Mouse (Mus musculus): ENCODE results near the gene Plekhm1. TPM values are rescaled to one million over a fixed set of nuclear protein-coding genes. Genes with fewer than 3 reads are reported as not detected.
A peak's percentile ranks its signal among the peaks of the same experiment; 100 is the strongest.

The Plekhm1 gene
- polyA plus RNA-seq, 1 experiment from 2014 or later = 7.7 TPM

- Histone ChIP-seq H3K9me3 (replicated peaks) (no peaks in the 10 kb centered on the region), H3K4me3 (0 out of 2 replicates have a peak overlapping the region, but pooled peaks have one; percentile 0), H3K27ac (no peak overlapping the region), H3K9ac (no peak overlapping the region), H3K4me1 (peaks cover 52% of the 10 kb centered on the region), H3K27me3 (peaks cover 79% of the 10 kb centered on the region), H3K36me3 (ENCODE audit: poor library complexity, severe bottlenecking) (no peaks in the 10 kb centered on the region), H3K4me2 (peak overlapping the region; percentile 24)
- WGBS = 2% methylated on average over 22 of the region's 22 CpGs
- peak; percentile 63 for ATAC-seq
Measured at GRCm38 (mm10) chr11:103359122-103359521, 53.4 kb downstream of the Plekhm1 start.

- no peak overlapping the region for H3K9ac ChIP-seq
- no peak overlapping the region for H3K27ac ChIP-seq
- H3K27me3 ChIP-seq = peaks cover 71% of the 10 kb centered on the region
- no peak overlapping the region for H3K4me3 ChIP-seq
- no peak overlapping the region for H3K4me2 ChIP-seq
- H3K9me3 ChIP-seq (replicated peaks) = no peaks in the 10 kb centered on the region
- H3K4me1 ChIP-seq = peaks cover 49% of the 10 kb centered on the region
- H3K36me3 ChIP-seq (ENCODE audit: poor library complexity, severe bottlenecking) = no peaks in the 10 kb centered on the region
- ATAC-seq = no peak
- 45% methylated on average over 4 of the region's 4 CpGs for WGBS
Measured at GRCm38 (mm10) chr11:103358316-103358715, 54.2 kb downstream of the Plekhm1 start.

GRCm38 (mm10) chr11:103357710-103358109, 54.8 kb downstream of the Plekhm1 start:
- no peak overlapping the region for H3K9ac ChIP-seq
- no peaks in the 10 kb centered on the region for H3K36me3 ChIP-seq (ENCODE audit: poor library complexity, severe bottlenecking)
- no peak overlapping the region for H3K27ac ChIP-seq
- peaks cover 43% of the 10 kb centered on the region for H3K4me1 ChIP-seq
- 94% methylated on average over 10 of the region's 10 CpGs for WGBS
- peaks cover under 1% of the 10 kb centered on the region; the same call in 1 of the 2 replicates for H3K9me3 ChIP-seq (replicated peaks)
- peaks cover 65% of the 10 kb centered on the region for H3K27me3 ChIP-seq
- H3K4me2 ChIP-seq = no peak overlapping the region
- H3K4me3 ChIP-seq = no peak overlapping the region
- ATAC-seq = no peak

GRCm38 (mm10) chr11:103356938-103357670, 55.4 kb downstream of the Plekhm1 start:
- Histone ChIP-seq H3K4me2 (no peak overlapping the region), H3K36me3 (ENCODE audit: poor library complexity, severe bottlenecking) (no peaks in the 10 kb centered on the region), H3K4me3 (no peak overlapping the region), H3K9me3 (replicated peaks) (peaks cover 6% of the 10 kb centered on the region; the same call in 1 of the 2 replicates), H3K4me1 (peaks cover 37% of the 10 kb centered on the region), H3K9ac (no peak overlapping the region), H3K27me3 (peaks cover 59% of the 10 kb centered on the region), H3K27ac (no peak overlapping the region)
- WGBS = 84% methylated on average over 16 of the region's 16 CpGs
- ATAC-seq = no peak

- Histone ChIP-seq H3K36me3 (ENCODE audit: poor library complexity, severe bottlenecking) (no peaks in the 10 kb centered on the region), H3K9me3 (replicated peaks) (peaks cover 7% of the 10 kb centered on the region; the same call in 1 of the 2 replicates), H3K4me3 (no peak overlapping the region), H3K27ac (no peak overlapping the region), H3K9ac (no peak overlapping the region), H3K4me1 (peaks cover 28% of the 10 kb centered on the region), H3K4me2 (no peak overlapping the region), H3K27me3 (peaks cover 49% of the 10 kb centered on the region)
- ATAC-seq = no peak
- WGBS = 29% methylated on average over 11 of the region's 11 CpGs
Measured at GRCm38 (mm10) chr11:103356032-103356571, 56.4 kb downstream of the Plekhm1 start.

- no peak overlapping the region for H3K27ac ChIP-seq
- H3K4me2 ChIP-seq = no peak overlapping the region
- H3K9me3 ChIP-seq (replicated peaks) = peaks cover 7% of the 10 kb centered on the region; the same call in 1 of the 2 replicates
- no peak for ATAC-seq
- WGBS = 16% methylated on average over 11 of the region's 11 CpGs
- H3K27me3 ChIP-seq = peaks cover 40% of the 10 kb centered on the region
- no peak overlapping the region for H3K4me3 ChIP-seq
- no peak overlapping the region for H3K9ac ChIP-seq
- H3K36me3 ChIP-seq (ENCODE audit: poor library complexity, severe bottlenecking) = no peaks in the 10 kb centered on the region
- peaks cover 27% of the 10 kb centered on the region for H3K4me1 ChIP-seq
Measured at GRCm38 (mm10) chr11:103355251-103355650, 57.2 kb downstream of the Plekhm1 start.

- no peak for ATAC-seq
- Histone ChIP-seq H3K9me3 (replicated peaks) (peaks cover 7% of the 10 kb centered on the region; the same call in 1 of the 2 replicates), H3K27ac (no peak overlapping the region), H3K4me2 (no peak overlapping the region), H3K4me3 (no peak overlapping the region), H3K4me1 (peaks cover 16% of the 10 kb centered on the region), H3K27me3 (peaks cover 29% of the 10 kb centered on the region), H3K9ac (no peak overlapping the region), H3K36me3 (ENCODE audit: poor library complexity, severe bottlenecking) (no peaks in the 10 kb centered on the region)
- 84% methylated on average over 3 of the region's 3 CpGs for WGBS
Measured at GRCm38 (mm10) chr11:103354033-103354432, 58.5 kb downstream of the Plekhm1 start.

GRCm38 (mm10) chr11:103352239-103352814, 60.2 kb downstream of the Plekhm1 start:
- no peaks in the 10 kb centered on the region for H3K36me3 ChIP-seq (ENCODE audit: poor library complexity, severe bottlenecking)
- no peak for ATAC-seq
- H3K27ac ChIP-seq = no peak overlapping the region
- no peak overlapping the region for H3K4me3 ChIP-seq
- H3K9ac ChIP-seq = no peak overlapping the region
- WGBS = 80% methylated on average over 5 of the region's 5 CpGs
- H3K4me1 ChIP-seq = peaks cover 10% of the 10 kb centered on the region
- H3K27me3 ChIP-seq = peaks cover 17% of the 10 kb centered on the region
- no peak overlapping the region for H3K4me2 ChIP-seq
- peaks cover 7% of the 10 kb centered on the region; the same call in 1 of the 2 replicates for H3K9me3 ChIP-seq (replicated peaks)

- Histone ChIP-seq H3K4me2 (no peak overlapping the region), H3K36me3 (ENCODE audit: poor library complexity, severe bottlenecking) (no peaks in the 10 kb centered on the region), H3K9ac (no peak overlapping the region), H3K27me3 (0 out of 2 replicates have a peak, but pooled peaks cover 1% of the 10 kb centered on the region), H3K4me1 (peaks cover 5% of the 10 kb centered on the region), H3K4me3 (no peak overlapping the region), H3K27ac (no peak overlapping the region), H3K9me3 (replicated peaks) (peaks cover 7% of the 10 kb centered on the region; the same call in 1 of the 2 replicates)
- WGBS = 89% methylated on average over 12 of the region's 12 CpGs
- no peak for ATAC-seq
Measured at GRCm38 (mm10) chr11:103350711-103351315, 61.7 kb downstream of the Plekhm1 start.

- Histone ChIP-seq H3K27me3 (no peaks in the 10 kb centered on the region), H3K9ac (no peak overlapping the region), H3K4me2 (no peak overlapping the region), H3K4me1 (no peaks in the 10 kb centered on the region), H3K27ac (no peak overlapping the region), H3K4me3 (no peak overlapping the region), H3K36me3 (ENCODE audit: poor library complexity, severe bottlenecking) (no peaks in the 10 kb centered on the region), H3K9me3 (replicated peaks) (peaks cover 7% of the 10 kb centered on the region; the same call in 1 of the 2 replicates)
- 85% methylated on average over 2 of the region's 2 CpGs for WGBS
- no peak for ATAC-seq
Measured at GRCm38 (mm10) chr11:103349699-103350098, 62.8 kb downstream of the Plekhm1 start.

GRCm38 (mm10) chr11:103346657-103347056, 65.8 kb downstream of the Plekhm1 start:
- no peak for ATAC-seq
- Histone ChIP-seq H3K4me1 (no peaks in the 10 kb centered on the region), H3K9me3 (replicated peaks) (no peaks in the 10 kb centered on the region), H3K27me3 (no peaks in the 10 kb centered on the region), H3K9ac (no peak overlapping the region), H3K4me3 (no peak overlapping the region), H3K4me2 (no peak overlapping the region), H3K36me3 (ENCODE audit: poor library complexity, severe bottlenecking) (no peaks in the 10 kb centered on the region), H3K27ac (no peak overlapping the region)
- WGBS = 80% methylated on average over 5 of the region's 5 CpGs

GRCm38 (mm10) chr11:103346236-103346635, 66.3 kb downstream of the Plekhm1 start:
- Histone ChIP-seq H3K36me3 (ENCODE audit: poor library complexity, severe bottlenecking) (no peaks in the 10 kb centered on the region), H3K9ac (no peak overlapping the region), H3K27ac (no peak overlapping the region), H3K9me3 (replicated peaks) (no peaks in the 10 kb centered on the region), H3K4me3 (no peak overlapping the region), H3K4me1 (no peaks in the 10 kb centered on the region), H3K27me3 (no peaks in the 10 kb centered on the region), H3K4me2 (no peak overlapping the region)
- 83% methylated on average over 7 of the region's 7 CpGs for WGBS
- no peak for ATAC-seq
